Mouse (Mus musculus): ENCODE measurements at regions not wholly inside any gene's neighbourhood (a gene's known extent, or its start where the extent isn't known, plus 50 kb on each side); places are given as distances from the start of the nearest gene placed in this dataset.

DNA sequence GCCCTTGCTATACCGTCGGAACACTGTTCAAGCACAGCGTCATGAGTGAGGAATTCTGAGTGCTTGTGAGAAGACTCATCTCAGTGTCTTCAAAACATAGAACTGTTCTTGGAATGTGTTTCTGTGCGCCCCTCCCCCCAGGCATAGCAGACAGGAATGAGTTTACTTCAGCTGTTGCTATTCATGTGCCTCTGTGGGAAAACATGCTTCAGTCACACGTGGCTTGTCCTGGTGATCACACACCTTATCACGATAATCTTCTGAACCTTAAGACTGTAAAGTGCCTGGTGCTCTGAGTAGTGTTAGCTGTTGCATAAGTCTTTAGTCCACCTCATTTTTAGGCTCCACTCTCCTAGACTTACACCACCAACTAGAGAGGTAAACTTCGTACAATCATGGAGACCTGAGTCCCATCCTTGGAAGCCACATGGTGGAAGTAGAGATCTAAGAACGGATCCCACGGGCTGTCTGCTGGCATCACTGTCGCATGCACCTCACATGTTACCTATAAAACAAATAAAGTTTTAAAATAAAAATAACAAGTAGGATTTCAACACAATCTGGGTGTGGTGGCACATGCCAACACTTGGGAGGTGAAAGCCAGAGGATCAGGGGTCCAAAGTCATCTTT, 1143.8 kb downstream of the 4930447A16Rik start:
- no peak for TF ChIP-seq JUND (conservative IDR thresholded peaks at IDR 0.05; ENCODE audit: low read depth, low read length)
- TF ChIP-seq E2F4 (IDR thresholded peaks at IDR 0.05; ENCODE audit: insufficient replicate concordance, low read depth, low read length): no peak
- TF ChIP-seq CTCF (conservative IDR thresholded peaks at IDR 0.05 in 1 of 2, IDR thresholded peaks at IDR 0.05 in 1 of 2; ENCODE audit: low read depth in 2 of 2, low read length in 2 of 2): no peak
- TF ChIP-seq POLR2AphosphoS2 (IDR thresholded peaks at IDR 0.05; ENCODE audit: low read depth, low read length): no peak
- TF ChIP-seq SMC3 (IDR thresholded peaks at IDR 0.05; ENCODE audit: low read depth, low read length): no peak
- TF ChIP-seq SIN3A (IDR thresholded peaks at IDR 0.05; ENCODE audit: low read length): no peak
- no peak for TF ChIP-seq POLR2A (IDR thresholded peaks at IDR 0.05; ENCODE audit: low read depth, low read length)
- TF ChIP-seq JUN (IDR thresholded peaks at IDR 0.05; ENCODE audit: insufficient read depth, low read depth, low read length): no peak
